Mouse (Mus musculus) neural tube, embryonic 10.5 days (tissue): ENCODE measurements at regions not wholly inside any gene's neighbourhood (a gene's known extent, or its start where the extent isn't known, plus 50 kb on each side); places are given as distances from the start of the nearest gene placed in this dataset.

ENCODE experiments used
- DNase-seq: peaks from one replicate; pipeline ENCODE4 v3.0.0-alpha.2; 2017; ENCODE audit warnings: low spot score; ENCODE audit errors: extremely low spot score

DNA sequence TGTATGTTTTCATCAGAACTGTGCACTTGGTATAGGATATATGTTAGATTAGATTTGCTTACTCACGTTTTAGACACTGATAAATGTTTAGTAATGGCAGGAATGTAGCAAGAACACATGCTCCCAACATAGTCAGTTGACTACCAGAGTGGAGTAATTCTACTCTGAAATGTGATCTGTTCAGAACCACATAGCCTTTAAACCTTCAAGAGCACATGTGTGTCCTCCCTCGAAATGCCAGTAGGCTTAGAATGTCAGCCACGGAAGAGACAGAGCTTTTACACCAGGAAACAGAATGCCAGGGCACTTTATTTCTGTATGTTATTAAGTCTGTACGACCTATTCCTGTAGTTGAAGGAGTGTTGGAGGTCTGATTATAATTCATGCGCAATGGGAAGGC is 51.3 kb upstream of the Cd28 start:
- DNase-seq = no peak

- no peak for DNase-seq
Measured at GRCm38 (mm10) chr1:60662301-60662986, 54.2 kb upstream of the Cd28 start.

- DNase-seq = no peak
Measured at GRCm38 (mm10) chr1:60661857-60662256, 54.7 kb upstream of the Cd28 start.

DNA sequence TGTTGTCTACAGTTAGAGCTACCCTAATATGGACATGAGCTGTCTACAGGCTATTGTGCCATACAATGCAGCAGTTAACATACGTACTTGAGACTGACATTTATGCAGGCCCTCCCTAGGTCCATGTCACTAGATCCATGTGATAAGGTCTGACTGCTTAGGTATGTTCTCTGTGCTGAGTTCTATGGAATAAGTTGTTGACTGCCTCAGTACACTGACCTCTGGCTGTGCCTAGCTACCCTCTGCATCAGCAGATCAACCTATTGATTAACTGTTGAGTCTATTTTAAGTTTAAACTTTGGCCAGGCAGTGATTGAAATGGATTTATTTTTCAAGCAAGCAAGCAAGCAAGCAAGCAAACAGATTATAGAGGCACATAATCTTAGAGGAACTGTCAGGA is 57.0 kb upstream of the Cd28 start:
- no peak for DNase-seq

GRCm38 (mm10) chr1:60659041-60659440 is 57.6 kb upstream of the Cd28 start:
- no peak for DNase-seq

DNA sequence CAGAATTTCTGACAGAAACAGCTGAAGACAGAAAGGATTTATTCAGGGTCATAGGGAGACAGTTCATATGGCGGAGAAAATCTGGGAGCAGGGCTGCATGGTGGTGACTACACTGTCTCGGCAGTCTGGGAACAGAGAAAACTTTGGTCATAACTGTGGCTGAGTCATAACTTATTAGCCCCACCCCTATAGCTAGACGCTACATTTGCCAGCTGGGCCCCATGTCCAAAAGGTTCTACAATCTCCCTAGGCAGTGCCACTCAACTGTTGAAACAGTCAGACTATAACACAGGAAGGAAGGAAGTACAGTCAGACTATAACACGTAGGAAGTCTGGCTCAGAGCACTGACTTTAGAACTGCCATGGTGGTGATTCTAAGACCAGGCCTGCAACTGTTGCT is 58.2 kb upstream of the Cd28 start:
- DNase-seq = no peak

DNA sequence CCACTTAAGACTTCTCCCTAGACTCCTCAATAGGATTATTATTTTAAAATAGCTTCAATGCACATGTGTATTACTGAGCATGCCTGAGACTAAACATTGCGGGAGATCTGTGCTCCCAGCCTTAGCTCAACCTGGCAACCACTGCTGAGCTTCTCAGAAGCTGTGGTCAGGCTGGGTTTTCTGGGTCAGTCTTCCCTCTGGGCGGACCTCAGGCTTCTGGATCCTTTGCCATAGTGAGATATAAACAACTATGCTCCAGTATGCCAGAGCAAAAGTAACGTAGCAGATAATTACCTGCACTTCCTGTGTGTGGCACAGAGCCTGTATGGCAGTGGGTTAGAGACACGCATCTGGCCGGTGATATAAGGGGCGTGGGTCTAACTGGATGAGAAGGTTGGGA is 59.1 kb upstream of the Cd28 start:
- no peak for DNase-seq

GRCm38 (mm10) chr1:60656976-60657375 is 59.6 kb upstream of the Cd28 start:
- DNase-seq = no peak

GRCm38 (mm10) chr1:60655691-60656595 is 60.7 kb upstream of the Cd28 start:
- no peak for DNase-seq

DNA sequence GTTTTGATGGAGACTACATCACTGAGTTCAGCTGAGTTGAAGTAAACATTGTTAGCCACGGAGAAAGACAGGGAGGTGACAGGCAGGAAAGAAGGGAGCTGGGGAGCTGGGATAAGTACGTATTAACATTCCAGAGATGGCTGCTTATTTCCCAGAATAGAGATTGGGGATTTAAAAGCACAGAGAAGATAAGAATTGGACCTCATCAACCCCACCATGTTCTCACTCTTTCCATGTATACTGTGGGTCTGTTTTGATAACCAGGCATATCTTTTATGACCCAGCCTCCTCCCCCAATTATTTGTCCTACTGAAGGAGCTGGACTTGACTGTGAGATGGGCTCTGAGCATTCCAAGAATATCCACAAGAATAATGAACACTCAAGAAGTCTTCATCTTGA is 61.4 kb upstream of the Cd28 start:
- no peak for DNase-seq

DNA sequence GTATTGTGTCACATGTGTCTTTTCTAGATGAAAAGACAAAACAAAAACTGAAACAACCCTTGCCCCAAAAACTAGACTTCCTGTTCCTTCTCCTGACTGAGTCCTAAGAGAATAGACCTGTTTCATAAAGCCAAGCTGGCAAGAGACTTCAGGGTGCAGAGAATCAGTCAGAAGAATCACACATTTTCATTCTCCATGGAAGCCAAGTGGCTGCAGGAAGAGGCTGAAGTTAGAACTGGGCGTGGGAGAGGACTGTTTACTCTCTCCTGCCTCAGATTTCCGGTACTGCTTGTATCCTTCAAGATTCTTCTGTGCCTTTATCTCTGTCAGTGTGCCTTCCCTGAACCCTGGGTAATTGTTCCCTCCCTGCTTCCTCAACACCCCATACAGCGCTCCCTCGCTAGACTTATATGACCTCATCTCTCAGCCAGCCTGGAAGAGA is 64.0 kb upstream of the Cd28 start:
- DNase-seq = no peak

DNA sequence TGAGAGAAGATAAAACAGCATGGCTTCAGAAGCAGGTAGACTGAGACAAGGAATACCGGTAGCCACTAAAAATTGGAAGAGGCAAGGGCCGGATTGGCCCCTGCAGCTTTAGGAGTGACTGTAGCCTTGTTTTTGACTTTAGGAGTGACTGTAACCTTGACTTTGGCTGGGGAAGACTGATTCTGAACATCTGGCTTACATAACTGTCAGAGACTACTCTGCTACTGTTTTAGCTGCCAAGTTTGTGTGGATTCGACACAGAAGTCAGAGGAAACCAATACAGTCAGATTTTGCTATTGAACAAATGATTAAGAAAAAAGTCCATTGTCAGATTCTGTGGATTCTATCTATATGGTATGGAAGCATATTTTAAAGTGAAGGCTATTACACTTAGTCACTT is 66.4 kb upstream of the Cd28 start:
- no peak for DNase-seq

GRCm38 (mm10) chr1:60649303-60649850 is 67.2 kb upstream of the Cd28 start:
- peak; percentile 7 for DNase-seq

- DNase-seq = peak; percentile 6
Measured at GRCm38 (mm10) chr1:60646828-60647227, 69.8 kb upstream of the Cd28 start.

- DNase-seq = no peak
Measured at GRCm38 (mm10) chr1:60646174-60646573, 70.4 kb upstream of the Cd28 start.

DNA sequence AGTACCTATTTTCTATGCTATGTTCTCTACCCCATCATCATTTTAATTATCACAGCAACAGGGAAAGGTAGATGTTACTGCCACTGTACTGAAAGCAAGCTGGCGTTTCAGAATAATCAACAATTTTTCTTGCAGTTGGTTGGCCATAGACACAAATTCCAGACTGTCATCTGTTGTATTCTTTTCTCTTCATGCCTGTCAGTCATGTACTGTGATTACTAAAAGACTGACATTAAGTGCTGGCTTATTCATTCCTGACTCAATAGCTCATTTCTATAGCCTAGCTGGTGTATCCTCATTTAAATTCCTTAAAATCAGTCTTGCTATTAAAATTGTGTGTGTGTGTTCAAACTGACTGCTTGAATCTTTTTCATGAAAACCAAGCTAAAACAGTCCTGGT is 71.4 kb upstream of the Cd28 start:
- DNase-seq = no peak

- DNase-seq = no peak
Measured at GRCm38 (mm10) chr1:60642761-60643160, 73.8 kb upstream of the Cd28 start.

DNA sequence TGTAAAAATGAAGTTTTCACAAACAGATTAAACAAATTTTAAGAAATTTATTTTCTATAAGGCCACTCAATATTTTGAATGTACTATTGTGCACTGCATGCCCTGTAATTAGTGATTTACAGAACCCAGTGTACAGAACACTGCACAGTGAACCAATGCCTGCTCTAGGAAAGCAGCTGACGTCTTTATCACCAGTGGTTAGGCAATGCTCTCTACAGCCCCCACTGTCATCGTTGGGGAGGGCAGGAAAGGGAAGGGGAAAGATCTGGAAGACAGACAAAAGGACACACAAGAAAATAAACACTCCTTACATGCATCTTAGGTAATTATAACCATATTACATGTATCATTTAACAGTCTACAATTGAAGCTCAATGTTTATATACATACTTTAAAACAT is 74.4 kb upstream of the Cd28 start:
- no peak for DNase-seq

DNA sequence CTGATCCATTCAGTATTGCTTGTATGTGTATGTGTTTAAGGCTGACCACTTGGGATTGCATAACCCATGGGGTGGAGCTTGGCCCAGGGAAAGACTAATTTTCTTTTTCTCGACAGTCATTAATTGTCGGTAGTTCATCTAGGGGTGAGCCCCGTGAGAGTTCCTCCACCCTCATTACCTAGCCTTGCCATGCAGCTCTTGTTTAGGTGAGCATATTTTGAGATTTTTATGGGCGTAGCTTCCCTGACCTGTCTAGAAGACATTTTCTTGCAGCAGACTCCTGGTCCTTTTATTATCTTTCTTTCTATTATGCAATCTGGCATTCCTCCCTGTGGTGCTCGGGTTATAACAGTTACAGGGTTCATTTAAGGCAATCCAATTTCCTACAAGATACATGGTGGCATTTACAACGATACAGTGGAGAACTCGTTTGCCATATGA is 74.4 kb upstream of the Raph1 start:
- no peak for DNase-seq

- DNase-seq = no peak
Measured at GRCm38 (mm10) chr1:60639536-60639935, 72.6 kb upstream of the Raph1 start.

DNA sequence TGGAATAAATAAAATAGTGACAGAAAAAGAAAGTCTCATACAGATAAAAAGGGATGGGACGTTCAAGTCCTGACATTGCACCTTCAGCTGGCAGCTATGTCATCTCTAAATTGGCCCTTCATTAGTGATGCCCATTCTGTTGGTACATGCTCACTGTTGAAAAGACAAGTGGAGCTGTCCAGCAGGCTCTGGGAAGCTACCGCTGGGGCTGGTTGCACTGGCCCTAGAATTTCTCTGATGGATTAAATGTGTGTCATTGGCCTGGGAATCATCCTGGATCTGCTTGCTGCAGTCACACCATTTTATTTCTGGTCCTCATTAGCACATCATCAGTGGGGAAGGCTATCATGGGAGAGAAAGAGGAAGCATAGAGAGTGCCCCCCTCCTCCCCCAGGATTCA is 72.2 kb upstream of the Raph1 start:
- DNase-seq = no peak

GRCm38 (mm10) chr1:60636802-60637452 is 70.0 kb upstream of the Raph1 start:
- no peak for DNase-seq
